Mouse (Mus musculus): ENCODE measurements at regions not wholly inside any gene's neighbourhood (a gene's known extent, or its start where the extent isn't known, plus 50 kb on each side); places are given as distances from the start of the nearest gene placed in this dataset.

DNA sequence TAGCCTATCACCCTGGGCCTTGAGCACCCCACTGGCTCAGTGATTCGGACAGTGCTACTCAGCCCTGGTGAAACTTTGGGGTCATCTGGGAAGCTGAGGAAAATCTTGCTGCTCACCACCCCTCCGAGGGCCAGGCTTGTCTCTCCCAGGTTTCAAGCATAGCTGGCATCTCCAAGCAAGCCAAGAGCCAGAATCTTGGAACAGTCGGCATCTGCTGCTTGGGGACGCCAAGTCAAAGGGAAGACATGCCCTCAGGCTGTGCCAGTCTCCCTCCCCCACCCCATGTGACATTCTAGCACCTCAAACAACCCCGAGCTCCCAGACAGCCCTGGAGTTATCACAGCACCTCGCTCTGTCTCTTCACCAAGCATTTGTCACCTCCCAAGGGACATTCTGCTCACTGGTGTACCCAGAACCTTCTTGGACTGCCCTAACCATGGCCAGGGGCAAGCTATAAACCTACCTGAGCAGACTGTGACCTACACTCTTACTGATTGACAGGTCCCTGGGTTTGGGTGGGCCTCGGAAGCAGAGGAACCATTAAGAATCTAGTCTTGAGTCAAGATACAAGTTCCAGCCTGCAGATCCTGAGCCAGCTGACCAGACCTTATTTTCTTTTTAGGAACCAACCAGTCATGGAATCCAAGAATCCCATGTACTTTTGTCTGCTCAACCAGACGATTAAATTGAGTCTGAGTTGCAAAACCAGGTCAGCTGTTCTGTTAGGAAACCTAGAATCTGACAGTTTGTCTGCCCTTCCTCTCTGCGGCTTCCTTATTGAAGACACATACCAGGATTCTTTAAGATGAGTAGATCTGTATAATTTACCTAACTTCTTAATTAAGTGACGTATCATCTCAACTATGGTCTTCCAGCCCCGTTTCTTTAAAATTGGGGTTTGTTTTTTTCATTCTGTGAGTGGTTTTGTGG is 83.0 kb upstream of the Otos start:
- intact Hi-C loops (cut with DNase I) = no loop called here

DNA sequence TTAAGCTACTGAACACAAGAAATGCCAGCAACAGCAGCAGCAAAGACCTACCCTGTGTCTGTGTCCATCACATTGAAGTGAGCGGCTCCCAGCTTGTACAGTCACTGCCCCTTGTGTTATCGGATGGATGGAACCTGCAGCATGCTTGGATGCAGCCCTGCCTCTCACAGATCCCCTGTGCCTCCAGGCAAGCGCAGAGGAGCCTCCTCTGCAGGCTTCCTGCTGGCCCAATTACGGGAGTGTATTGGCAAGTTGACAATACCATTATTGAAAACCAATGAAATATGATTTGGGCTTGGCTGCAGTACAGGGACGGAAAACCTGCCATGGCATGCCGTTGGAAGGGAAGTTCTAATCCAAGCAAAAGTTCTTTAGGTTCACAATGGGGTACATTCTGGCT is 81.9 kb upstream of the Otos start:
- intact Hi-C loops (cut with DNase I) = no loop called here

DNA sequence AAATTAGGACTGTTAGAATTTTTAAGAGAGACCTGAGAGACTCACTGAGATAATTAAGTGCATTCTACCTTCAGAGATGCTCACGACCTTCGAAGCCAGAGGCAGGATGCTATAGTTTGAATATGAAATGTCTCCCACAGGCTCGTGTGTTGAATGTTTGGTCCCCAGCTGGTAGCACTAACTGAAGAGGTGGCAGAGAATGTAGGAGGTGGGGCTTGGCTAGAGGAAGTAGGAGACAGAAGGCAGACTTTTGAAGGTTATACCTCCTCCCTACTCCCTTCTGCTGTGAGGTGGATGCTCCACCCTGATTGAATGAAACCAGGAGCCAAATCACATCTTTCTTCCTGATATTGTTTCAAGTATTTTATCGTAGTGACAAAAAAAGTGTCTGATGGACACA is 79.3 kb upstream of the Otos start:
- intact Hi-C loops (cut with DNase I) = no loop called here

DNA sequence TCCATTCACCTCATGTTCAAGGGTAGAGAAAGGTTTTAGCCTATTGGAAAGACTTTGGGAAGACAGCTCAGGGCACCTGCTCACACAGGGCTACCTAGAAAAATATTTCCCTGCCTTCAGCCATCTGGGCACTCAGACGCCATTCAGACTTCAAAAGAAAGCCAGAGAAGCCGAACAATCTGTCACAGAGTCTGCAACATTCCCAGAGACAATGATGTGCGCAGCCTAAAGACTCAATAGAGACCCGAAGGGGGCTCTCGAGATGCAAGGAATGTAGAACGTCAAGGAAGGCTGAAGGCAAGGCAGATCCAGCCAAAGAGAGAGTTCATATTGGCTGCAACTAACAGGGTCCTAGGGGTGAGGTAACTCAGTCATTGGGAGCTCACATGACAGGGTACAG is 78.7 kb upstream of the Otos start:
- intact Hi-C loops (cut with DNase I) = no loop called here

GRCm38 (mm10) chr1:92726341-92726740 is 77.7 kb upstream of the Otos start:
- intact Hi-C loops (cut with DNase I) = no loop called here

DNA sequence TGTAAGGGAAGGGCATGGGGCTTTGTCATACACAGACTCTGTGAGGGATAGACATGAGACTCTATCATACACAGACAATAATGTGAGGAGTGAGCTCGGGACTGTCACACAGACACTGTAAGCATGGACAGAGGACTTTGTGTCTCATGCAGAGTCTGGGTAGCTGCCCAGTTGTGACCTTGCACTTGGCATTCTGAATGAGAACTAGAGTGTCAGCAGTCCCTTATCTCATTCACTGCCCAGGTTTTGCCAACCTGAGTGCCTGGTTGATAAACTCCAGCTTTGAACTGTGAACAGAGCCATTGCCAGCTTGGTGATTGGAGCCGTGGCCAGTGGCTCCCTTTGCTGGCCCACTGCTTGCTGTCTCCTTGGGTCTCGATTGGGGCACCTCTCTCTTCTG is 75.5 kb upstream of the Otos start:
- intact Hi-C loops (cut with DNase I) = no loop called here

GRCm38 (mm10) chr1:92720567-92720966 is 71.9 kb upstream of the Otos start:
- intact Hi-C loops (cut with DNase I) = no loop called here

DNA sequence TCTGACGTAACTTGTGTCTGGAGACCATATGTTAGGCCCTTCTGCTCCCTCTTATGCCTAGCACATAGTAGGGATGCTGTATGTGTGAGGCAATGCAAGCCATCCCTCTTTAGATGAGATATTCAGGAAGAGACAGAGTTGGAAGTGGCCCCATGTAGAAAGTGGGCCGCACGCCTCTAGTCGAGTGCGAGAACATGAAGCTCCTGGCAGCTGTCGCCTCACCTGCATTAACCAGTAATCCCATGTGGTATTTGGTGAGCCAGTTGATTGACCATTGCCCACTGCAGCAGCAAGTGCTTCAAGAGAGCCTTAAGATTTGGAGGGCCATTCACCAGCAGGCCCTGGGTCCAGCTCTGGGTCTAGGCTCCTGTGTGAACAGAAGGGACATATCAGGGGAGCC is 71.2 kb upstream of the Otos start:
- intact Hi-C loops (cut with DNase I) = no loop called here

GRCm38 (mm10) chr1:92718108-92718507 is 69.5 kb upstream of the Otos start:
- intact Hi-C loops (cut with DNase I) = no loop called here

GRCm38 (mm10) chr1:92714725-92715324 is 66.2 kb upstream of the Otos start:
- intact Hi-C loops (cut with DNase I) = no loop called here

DNA sequence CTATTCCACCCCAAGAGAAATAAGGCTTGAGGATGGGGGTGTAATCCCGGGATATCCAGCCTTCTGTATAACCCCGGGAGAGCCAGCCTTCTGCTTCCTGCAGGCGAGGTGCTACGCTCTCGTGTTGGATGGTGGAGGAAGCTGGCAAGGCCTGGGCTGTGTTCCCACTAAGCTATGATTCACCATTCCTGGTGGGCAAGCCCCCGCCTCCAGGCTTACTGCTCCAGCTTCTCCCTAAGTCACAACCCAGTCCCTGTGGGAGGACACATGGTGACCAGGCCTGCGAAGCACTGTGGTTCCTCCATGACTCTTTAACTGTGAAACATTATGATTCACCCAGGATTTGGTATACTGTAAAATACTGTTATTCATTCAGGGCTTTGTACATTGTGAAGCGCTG is 63.7 kb upstream of the Otos start:
- intact Hi-C loops (cut with DNase I) = no loop called here

- intact Hi-C loops (cut with DNase I) = no loop called here
Measured at GRCm38 (mm10) chr1:92710321-92710839, 61.7 kb upstream of the Otos start.

GRCm38 (mm10) chr1:92709190-92709850 is 60.7 kb upstream of the Otos start:
- intact Hi-C loops (cut with DNase I) = no loop called here

DNA sequence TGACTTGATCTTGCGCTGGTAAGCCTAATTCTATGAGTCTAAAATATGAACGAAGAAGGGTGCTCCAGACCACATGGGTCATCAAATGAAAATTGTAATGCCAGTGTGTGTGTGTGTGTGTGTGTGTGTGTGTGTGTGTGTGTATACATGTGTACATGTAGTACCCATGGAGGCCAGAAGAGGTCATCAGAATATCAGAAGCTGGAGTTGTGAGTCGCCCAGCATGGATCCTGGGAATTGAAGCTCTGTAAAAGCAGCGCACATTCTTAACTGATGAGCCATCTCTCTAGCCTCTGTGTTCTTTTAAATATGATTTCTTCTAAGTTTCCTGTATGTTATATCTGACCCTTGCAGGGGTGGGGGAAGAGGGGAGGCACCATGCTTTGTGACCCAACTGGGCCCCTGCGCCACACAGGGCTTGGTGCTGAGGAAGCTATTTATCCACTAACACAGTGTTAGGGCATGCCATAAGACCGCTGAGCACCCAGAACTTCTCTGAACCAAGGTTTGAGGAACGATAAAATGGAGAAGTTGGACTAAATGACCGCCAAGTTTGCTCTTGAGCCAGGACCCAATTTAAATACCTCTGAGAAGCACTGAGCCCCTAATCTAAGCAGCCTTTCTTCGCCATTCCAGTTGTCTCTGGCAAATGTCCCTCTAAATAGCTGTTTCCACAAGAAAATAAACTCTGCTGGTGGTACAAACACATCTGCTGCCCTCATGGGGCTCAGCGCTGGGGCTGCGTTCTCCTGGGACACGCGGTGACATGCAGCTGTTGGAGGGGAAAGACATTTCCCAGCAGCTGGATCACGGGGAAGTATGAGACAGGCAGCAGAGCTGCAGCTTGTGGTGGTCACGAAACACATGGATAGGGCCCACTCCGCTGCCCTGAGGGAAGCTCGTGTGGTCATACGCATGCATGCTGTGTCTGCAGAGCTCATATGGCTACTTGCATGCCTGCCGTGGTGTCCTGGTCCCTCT is 59.6 kb upstream of the Otos start:
- intact Hi-C loops (cut with DNase I) = no loop called here

- intact Hi-C loops (cut with DNase I) = no loop called here
Measured at GRCm38 (mm10) chr1:92707441-92707840, 58.8 kb upstream of the Otos start.

DNA sequence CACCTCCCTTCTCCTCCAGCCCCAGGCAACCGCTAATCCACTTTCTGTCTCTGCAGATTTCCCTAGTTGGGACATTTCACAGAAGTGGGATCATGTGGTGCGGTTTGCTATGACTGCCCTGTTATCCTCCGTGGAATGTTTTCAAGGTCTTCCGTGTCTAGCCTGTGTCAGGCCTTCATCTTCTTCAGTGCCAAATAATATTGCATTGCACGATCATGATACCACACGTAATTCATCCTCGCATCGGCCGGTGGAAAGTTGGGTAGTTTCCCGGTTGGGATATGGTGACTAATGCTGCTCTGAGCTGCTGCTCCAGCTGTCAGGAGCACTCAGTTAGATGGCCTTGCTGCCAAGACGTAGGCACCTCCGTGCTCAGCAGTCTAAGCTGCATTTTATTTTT is 55.3 kb upstream of the Otos start:
- intact Hi-C loops (cut with DNase I) = no loop called here

DNA sequence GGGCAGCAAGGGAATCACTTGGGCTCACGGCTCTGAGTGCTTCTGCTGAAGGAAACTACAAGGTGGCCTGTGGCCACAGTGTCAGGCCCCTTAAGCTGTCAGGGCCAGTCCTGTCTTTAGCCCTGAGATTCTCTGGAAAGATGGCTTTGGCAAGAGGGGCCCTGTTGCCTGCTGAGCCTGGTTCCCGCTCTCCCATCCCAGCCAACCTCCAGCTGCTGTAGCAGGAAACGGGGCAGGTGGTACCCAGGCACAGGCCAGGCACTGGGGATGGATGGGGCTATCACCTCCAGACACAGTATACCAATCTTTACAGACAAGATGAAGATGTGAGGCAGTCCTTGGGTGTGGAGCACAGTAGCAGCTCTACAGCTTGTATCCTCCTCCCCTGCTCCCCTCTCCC is 54.6 kb upstream of the Otos start:
- intact Hi-C loops (cut with DNase I) = no loop called here

- intact Hi-C loops (cut with DNase I) = no loop called here
Measured at GRCm38 (mm10) chr1:92700107-92700506, 51.5 kb upstream of the Otos start.

- intact Hi-C loops (cut with DNase I) = loop anchor here (5.0 kb wide), 1 partner anchor 198 kb away; no protein-coding TSS in a partner anchor
Measured at GRCm38 (mm10) chr1:92699697-92700096, 51.1 kb upstream of the Otos start.

DNA sequence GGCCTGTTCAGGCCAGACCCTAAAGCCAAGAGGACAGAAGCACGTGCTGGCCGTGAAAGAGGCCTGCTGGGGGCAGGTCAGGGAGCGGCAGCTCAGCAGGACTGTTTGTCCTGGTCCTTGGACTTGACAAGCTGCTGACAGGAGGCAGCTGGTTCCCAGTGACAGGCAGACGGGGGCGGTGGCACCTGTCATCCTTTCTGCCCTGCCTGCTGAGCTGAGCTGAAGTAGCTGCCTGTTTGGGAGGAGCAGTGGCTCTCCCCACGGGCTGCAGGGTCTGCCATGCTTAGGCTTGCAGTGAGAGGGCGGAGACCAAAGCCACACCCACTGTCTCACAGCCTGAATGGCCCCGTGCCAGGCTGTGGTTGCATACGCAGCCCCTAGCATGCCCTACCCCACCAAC is 50.4 kb upstream of the Otos start:
- intact Hi-C loops (cut with DNase I) = loop anchor here (5.0 kb wide), 1 partner anchor 198 kb away; no protein-coding TSS in a partner anchor

GRCm38 (mm10) chr1:92698541-92698940 is 49.9 kb upstream of the Otos start:
- intact Hi-C loops (cut with DNase I) = loop anchor here (5.0 kb wide), 1 partner anchor 199 kb away; no protein-coding TSS in a partner anchor

Data from adrenal gland (tissue).